8 mouse cellular contexts compared by ENCODE assay signal in the genomic region with DNA sequence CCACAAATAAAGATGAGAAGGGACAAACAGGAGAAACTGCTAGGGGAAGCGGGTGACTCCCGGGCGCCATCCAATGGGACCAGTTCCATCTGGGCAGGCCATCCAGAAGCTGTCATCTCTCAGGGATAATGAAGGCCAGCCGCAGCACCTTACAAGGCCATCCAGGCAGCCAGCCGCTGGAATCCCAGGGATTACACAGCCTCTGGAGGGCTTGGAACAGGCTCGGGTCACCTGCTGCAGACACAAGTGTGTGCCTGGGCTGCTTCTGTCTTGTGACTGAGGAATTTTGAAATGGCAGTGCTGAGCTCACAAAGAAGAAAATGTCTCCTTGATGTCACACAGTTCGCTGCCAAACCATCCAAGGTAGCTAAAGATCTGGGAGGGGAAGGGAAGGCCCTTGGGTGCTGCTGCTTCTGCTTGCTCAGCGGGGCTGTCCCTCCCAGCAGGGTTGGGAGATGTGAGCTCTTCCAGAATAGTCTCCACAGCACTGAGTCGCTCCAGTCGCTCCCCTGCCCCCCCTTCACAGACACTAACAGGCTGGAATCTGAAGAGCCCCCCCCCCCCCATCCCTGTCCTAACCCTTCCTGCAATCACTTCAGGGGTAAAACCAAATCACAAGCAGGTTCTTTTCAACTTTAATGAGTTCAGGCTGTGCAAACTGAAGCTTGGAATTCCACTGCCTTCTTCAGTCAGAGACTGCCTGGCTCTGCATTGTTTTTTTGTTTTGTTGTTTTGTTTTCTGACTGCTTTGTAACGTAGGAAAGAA. TPM values are rescaled to one million over a fixed set of nuclear protein-coding genes. Genes with fewer than 3 reads are reported as not detected.
A peak's percentile ranks its signal among the peaks of the same experiment; 100 is the strongest.
DNase-seq lines count a peak whose midpoint lies in the region; ATAC-seq and TF ChIP-seq lines count a peak whose summit lies in the region.

No protein-coding gene starts in this region.

- H3K27ac ChIP-seq in lung, embryonic 14.5 days (ENCODE audit: low read depth) = peak overlapping the region; percentile 24; the same call in 1 of the 2 replicates
- peak overlapping the region; percentile 84 for H3K27ac ChIP-seq in embryonic facial prominence, embryonic 13.5 days
- H3K27ac ChIP-seq in heart, embryonic 16.5 days (ENCODE audit: low read length) = peak overlapping the region; percentile 98
- no peak overlapping the region for H3K27ac ChIP-seq in neural tube, embryonic 12.5 days

- no peak overlapping the region for H3K4me3 ChIP-seq in lung, embryonic 14.5 days (ENCODE audit: low read depth, low read length)
- H3K4me3 ChIP-seq in embryonic facial prominence, embryonic 13.5 days = no peak overlapping the region
- peak overlapping the region; percentile 20 for H3K4me3 ChIP-seq in heart, embryonic 16.5 days (ENCODE audit: low read length)
- no peak overlapping the region for H3K4me3 ChIP-seq in neural tube, embryonic 12.5 days

- no peak overlapping the region for H3K4me2 ChIP-seq in lung, embryonic 14.5 days
- peak overlapping the region; percentile 50 for H3K4me2 ChIP-seq in embryonic facial prominence, embryonic 13.5 days
- H3K4me2 ChIP-seq in heart, embryonic 16.5 days (ENCODE audit: low read depth, low read length) = peak overlapping the region; percentile 63
- H3K4me2 ChIP-seq in neural tube, embryonic 12.5 days (replicated peaks) = no peak overlapping the region

- TF ChIP-seq CTCF in lung, embryonic 14.5 days (IDR thresholded peaks at IDR 0.05; ENCODE audit: low read depth) = no peak

- DNase-seq in lung, embryonic 14.5 days = no peak
- DNase-seq in lung, postnatal 14 days = no peak
- DNase-seq in left cerebral cortex, adult 11 months (ENCODE audit: low spot score) = no peak
- DNase-seq in thymus, postnatal 0 days (ENCODE audit: low spot score) = no peak
- no peak for DNase-seq in layer of hippocampus, adult 8-10 months (ENCODE audit: low spot score in 2 of 2)

- H3K27me3 ChIP-seq in lung, embryonic 14.5 days (ENCODE audit: insufficient read depth, low read length) = no peaks in the 10 kb centered on the region
- no peaks in the 10 kb centered on the region for H3K27me3 ChIP-seq in embryonic facial prominence, embryonic 13.5 days
- no peaks in the 10 kb centered on the region for H3K27me3 ChIP-seq in heart, embryonic 16.5 days (ENCODE audit: control insufficient read depth, insufficient read depth, low read length)
- H3K27me3 ChIP-seq in neural tube, embryonic 12.5 days (replicated peaks) = no peaks in the 10 kb centered on the region

- no peak overlapping the region for H3K9ac ChIP-seq in lung, embryonic 14.5 days
- 0 out of 2 replicates have a peak overlapping the region, but pooled peaks have one; percentile 49 for H3K9ac ChIP-seq in embryonic facial prominence, embryonic 13.5 days
- H3K9ac ChIP-seq in heart, embryonic 16.5 days (ENCODE audit: low read length) = peak overlapping the region; percentile 71
- peak overlapping the region; percentile 33; the same call in 1 of the 2 replicates for H3K9ac ChIP-seq in neural tube, embryonic 12.5 days

- H3K9me3 ChIP-seq in lung, embryonic 14.5 days (ENCODE audit: low read depth, low read length) = 0 out of 2 replicates have a peak, but pooled peaks cover 3% of the 10 kb centered on the region
- no peaks in the 10 kb centered on the region for H3K9me3 ChIP-seq in embryonic facial prominence, embryonic 13.5 days
- H3K9me3 ChIP-seq in heart, embryonic 16.5 days (replicated peaks; ENCODE audit: control insufficient read depth, low read length) = 0 out of 2 replicates have a peak, but pooled peaks cover 2% of the 10 kb centered on the region
- no peaks in the 10 kb centered on the region for H3K9me3 ChIP-seq in neural tube, embryonic 12.5 days

- ATAC-seq in lung, embryonic 14.5 days (ENCODE audit: insufficient read depth) = no peak
- no peak for ATAC-seq in embryonic facial prominence, embryonic 13.5 days (ENCODE audit: insufficient number of reproducible peaks, insufficient read depth, low FRiP score, low TSS enrichment, low read depth)
- peak; percentile 87 for ATAC-seq in heart, embryonic 16.5 days (replicated peaks; ENCODE audit: extremely low read depth, insufficient read depth, low FRiP score)
- no peak for ATAC-seq in neural tube, embryonic 12.5 days (ENCODE audit: low FRiP score, low read depth)

- peaks cover 28% of the 10 kb centered on the region for H3K4me1 ChIP-seq in lung, embryonic 14.5 days (ENCODE audit: insufficient read depth)
- H3K4me1 ChIP-seq in embryonic facial prominence, embryonic 13.5 days = peaks cover 41% of the 10 kb centered on the region
- H3K4me1 ChIP-seq in heart, embryonic 16.5 days (ENCODE audit: control insufficient read depth, insufficient read depth, low read length) = peaks cover 48% of the 10 kb centered on the region
- peaks cover 29% of the 10 kb centered on the region for H3K4me1 ChIP-seq in neural tube, embryonic 12.5 days

- H3K36me3 ChIP-seq in lung, embryonic 14.5 days (ENCODE audit: insufficient read depth) = no peaks in the 10 kb centered on the region
- H3K36me3 ChIP-seq in embryonic facial prominence, embryonic 13.5 days = no peaks in the 10 kb centered on the region
- H3K36me3 ChIP-seq in heart, embryonic 16.5 days (ENCODE audit: control insufficient read depth, insufficient read depth) = no peaks in the 10 kb centered on the region
- H3K36me3 ChIP-seq in neural tube, embryonic 12.5 days = no peaks in the 10 kb centered on the region

- WGBS in lung, embryonic 14.5 days = 45% methylated on average over 11 of the region's 11 CpGs
- 12% methylated on average over 11 of the region's 11 CpGs for WGBS in embryonic facial prominence, embryonic 13.5 days
- 31% methylated on average over 11 of the region's 11 CpGs for WGBS in heart, embryonic 16.5 days
- WGBS in neural tube, embryonic 12.5 days = 27% methylated on average over 11 of the region's 11 CpGs

RNA-seq across cellular contexts. Expression of a gene that starts 32.6 kb away (rescaled TPM):
- polyA plus RNA-seq in lung, embryonic 14.5 days (2014; fragmentation: Nextera tagmentation; extraction: Ambion mirVana) = 14.1 and 16.0 TPM in 2 replicates
- polyA plus RNA-seq in embryonic facial prominence, embryonic 13.5 days (2015; fragmentation: Nextera tagmentation; extraction: Ambion mirVana) = 16.1 and 17.4 TPM in 2 replicates
- polyA plus RNA-seq in heart, embryonic 16.5 days (2015; fragmentation: Nextera tagmentation; extraction: Ambion mirVana) = 14.4 and 15.7 TPM in 2 replicates
- polyA plus RNA-seq in neural tube, embryonic 12.5 days (2016; fragmentation: Nextera tagmentation; extraction: Ambion mirVana) = 20.3 and 21.2 TPM in 2 replicates
- polyA plus RNA-seq in thymus, postnatal 0 days (2015; fragmentation: Nextera tagmentation; extraction: Ambion mirVana) = 78.6 and 81.4 TPM in 2 replicates
- total RNA-seq in layer of hippocampus, adult 8-10 months (2022) = 1 to 10 TPM; 2.6 to 3.8 (median 3.4) TPM

Comparison
In these comparisons a context has a peak if more than half of its experiments do, and no peak if none do; other contexts are left out.
1. H3K4me2 ChIP-seq: peak in embryonic facial prominence, embryonic 13.5 days (single experiment) and heart, embryonic 16.5 days (single experiment); none in lung, embryonic 14.5 days (single experiment) and neural tube, embryonic 12.5 days (single experiment).